Mouse (Mus musculus) retina, postnatal 1 day (tissue): ENCODE data around the gene Xpr1.
A peak's percentile ranks its signal among the peaks of the same experiment; 100 is the strongest.

Experiments
- DNase-seq: peaks from one replicate; pipeline ENCODE4 v3.0.0-alpha.2; 2012

Xpr1 gene

GRCm38 (mm10) chr1:155416701-155417677 is at the start of gene Xpr1:
Gene Xpr1 (minus strand): TSS chr1:155417415.
- DNase-seq, result peak; percentile 97

- peak; percentile 56 for DNase-seq
Measured at GRCm38 (mm10) chr1:155463442-155463841, 46.2 kb upstream of the Xpr1 start.

- no peak for DNase-seq
Measured at GRCm38 (mm10) chr1:155462582-155462981, 45.4 kb upstream of the Xpr1 start.

- DNase-seq, result no peak
Measured at GRCm38 (mm10) chr1:155457532-155457931, 40.3 kb upstream of the Xpr1 start.

GRCm38 (mm10) chr1:155453180-155453579 is 36.0 kb upstream of the Xpr1 start:
- no peak for DNase-seq

- peak; percentile 11 for DNase-seq
Measured at GRCm38 (mm10) chr1:155448932-155449331, 31.7 kb upstream of the Xpr1 start.

- peak; percentile 16 for DNase-seq
Measured at GRCm38 (mm10) chr1:155447277-155447676, 30.1 kb upstream of the Xpr1 start.

GRCm38 (mm10) chr1:155443115-155443514 is 25.9 kb upstream of the Xpr1 start:
- no peak for DNase-seq

- peak; percentile 37 for DNase-seq
Measured at GRCm38 (mm10) chr1:155442521-155443001, 25.3 kb upstream of the Xpr1 start.

DNA sequence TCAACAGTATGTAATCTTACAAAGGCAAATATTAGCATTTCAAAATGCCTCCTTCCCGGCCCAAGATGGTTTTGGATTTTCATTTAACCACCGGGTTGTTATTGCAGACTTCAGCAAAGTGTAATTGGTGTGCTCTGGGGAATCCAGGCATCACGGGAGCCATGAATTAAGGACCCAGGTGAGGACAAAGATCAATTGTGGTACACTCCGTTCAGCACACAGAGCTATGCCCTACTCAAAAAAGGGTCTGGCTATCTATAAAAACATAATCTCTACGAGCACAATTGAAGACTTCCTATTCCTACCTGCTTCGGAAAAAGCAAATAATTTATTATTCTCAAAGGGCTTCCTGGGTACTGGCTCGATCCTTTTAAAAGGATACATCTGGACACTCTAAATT is 22.3 kb upstream of the Xpr1 start:
- no peak for DNase-seq

GRCm38 (mm10) chr1:155438525-155438924 is 21.3 kb upstream of the Xpr1 start:
- no peak for DNase-seq

DNA sequence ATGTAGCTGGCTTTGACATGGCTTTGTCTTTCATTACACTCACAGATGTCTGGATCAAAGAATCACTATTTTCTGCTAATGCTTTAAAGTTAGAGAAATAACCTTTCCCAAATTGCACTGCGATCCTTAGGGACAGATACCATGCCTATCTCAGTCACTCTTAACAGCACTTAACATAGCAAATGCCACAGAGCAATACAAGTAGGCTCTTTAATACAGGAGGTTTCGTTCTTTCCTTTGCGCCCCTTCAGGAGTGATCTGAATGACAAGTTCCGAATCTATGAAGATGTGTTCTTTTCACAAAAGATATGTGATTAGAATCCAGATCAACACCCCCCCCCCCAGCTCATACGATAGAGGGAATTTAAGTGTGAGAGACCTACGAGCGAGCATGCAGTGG is 12.1 kb upstream of the Xpr1 start:
- no peak for DNase-seq

- DNase-seq, result no peak
Measured at GRCm38 (mm10) chr1:155427126-155427865, 10.1 kb upstream of the Xpr1 start.

DNA sequence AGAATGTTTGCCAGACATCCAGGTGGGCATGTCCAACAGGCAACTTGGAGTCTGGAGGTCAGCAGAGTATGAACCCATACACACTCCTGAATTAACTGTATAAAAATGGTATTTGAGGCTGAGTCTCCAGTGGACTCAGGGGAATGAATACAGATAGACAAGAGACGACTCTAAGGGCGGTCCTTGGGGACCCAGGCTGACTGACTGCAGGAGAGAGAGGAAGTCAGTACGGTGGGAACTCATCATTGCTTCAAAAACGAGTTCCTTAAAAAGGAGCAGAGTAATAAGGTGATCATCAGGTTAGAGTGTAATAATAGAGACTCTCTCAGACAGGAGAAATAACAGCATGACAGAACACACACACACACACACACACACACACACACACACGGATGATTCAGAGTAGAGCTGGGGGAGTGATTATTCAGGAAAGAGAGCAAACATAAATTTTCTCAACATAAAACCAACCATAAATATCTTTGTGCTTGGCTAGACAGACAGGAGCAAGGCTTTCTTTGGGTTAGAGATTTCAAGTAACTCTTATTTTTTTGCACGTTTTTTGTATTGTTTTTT is 8.6 kb upstream of the Xpr1 start:
- no peak for DNase-seq

GRCm38 (mm10) chr1:155425285-155425684 is 8.1 kb upstream of the Xpr1 start:
- no peak for DNase-seq

DNA sequence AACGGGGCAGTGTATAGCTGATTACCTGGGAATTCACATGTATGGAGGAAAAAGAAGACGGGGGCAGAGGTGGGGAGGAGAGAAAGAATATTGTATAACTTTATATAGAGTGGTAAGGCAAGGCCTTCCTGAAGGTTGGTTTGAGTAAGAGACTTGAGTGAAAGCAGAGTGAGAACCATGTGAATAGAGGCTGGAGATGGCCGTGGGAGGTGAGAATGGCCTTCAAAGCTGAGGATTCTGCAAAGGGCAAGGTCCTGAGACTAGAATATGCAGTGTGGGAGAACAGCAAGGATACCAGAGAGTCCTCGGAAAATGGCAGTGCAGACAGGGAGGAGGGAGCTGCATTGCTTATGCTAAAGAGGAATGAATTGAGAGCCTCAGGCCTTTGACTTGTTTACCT is 6.6 kb upstream of the Xpr1 start:
- no peak for DNase-seq

DNA sequence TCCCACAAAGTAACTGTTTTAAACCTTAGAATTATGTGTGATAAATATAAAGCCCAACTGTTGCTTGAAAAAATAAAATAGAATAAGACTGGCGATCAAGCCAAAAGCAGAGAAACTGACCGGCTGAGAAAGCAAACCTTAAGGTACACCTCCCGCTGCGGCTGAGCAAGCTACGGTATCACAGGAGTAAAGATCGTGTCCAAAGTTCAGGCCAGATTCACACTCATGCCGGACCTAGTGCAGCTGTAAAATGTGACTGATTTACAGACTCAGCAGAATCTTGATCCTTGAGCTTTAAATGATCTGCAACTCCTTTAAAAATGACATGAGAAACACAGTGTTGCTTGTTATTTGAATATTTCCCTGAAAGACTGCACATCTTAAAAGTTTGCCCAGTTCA is 4.8 kb upstream of the Xpr1 start:
- no peak for DNase-seq

DNA sequence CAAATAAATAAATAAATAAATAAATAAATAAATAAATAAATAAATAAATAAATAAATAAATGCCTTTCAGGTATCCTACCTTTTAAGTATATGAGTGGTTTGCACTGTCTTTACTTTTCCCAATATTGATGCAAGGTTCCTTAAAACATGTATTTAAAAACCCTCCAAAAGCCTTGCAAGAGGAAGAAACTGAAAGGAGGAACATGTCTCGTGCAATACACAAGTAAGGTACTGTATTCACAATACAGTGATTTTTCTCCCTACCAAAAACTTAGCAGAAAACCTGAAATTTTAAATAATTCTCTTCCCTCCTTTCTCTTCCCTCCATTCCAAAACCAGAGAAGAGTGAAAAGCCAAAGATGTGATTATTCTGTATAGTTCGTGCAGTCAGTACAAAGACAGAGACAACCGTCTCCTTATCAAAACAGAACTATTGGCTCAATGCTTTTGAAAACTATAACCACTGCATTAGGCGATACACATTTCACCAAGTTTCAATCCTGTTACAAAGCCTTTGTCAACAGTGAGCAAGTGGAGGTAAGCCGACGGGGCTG is 991 bp downstream of the Xpr1 start:
- no peak for DNase-seq

- DNase-seq, result peak; percentile 20
Measured at GRCm38 (mm10) chr1:155415421-155415820, 1.8 kb downstream of the Xpr1 start.

DNA sequence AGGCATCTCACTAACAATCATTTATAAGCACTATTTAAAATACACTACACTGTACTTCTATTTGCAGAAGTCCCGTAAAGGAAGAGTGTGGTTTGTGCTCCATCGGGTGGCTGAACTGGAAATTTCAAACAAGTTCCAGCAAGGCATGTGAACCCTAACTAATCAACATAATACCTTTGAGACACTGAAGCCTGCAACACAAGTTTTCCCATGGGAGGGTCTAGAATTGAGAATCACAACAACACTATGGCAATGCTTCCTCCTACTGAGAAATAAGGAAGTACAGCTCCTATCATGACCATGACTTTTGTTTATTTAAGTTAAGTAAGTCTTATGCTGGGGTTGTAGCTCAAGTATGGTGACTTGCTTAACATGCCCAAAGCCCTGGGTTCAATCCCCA is 4.5 kb downstream of the Xpr1 start:
- no peak for DNase-seq

GRCm38 (mm10) chr1:155408577-155408966 is 8.6 kb downstream of the Xpr1 start:
- no peak for DNase-seq

GRCm38 (mm10) chr1:155407697-155408576 is 9.3 kb downstream of the Xpr1 start:
- DNase-seq, result no peak
